Mouse (Mus musculus) intestine, embryonic 16.5 days (tissue): ENCODE results near the gene Mtcp1. TPM values are rescaled to one million over a fixed set of nuclear protein-coding genes. Genes with fewer than 3 reads are reported as not detected.
A peak's percentile ranks its signal among the peaks of the same experiment; 100 is the strongest.

Experiments used
- ATAC-seq: fragments of 200-750 bp; cut with Nextera tagmentation; 2 replicates; pipeline ENCODE4 v1.8.0; 2017; ENCODE audit warnings: moderate TSS enrichment, moderate library complexity
- H3K27ac ChIP-seq: fragments of 300-500 bp; sonication (generic); 2 replicates; pipeline ENCODE4 v1.5.1; 2014; ENCODE audit warnings: mild to moderate bottlenecking, low read length
- H3K27me3 ChIP-seq: fragments of 300-500 bp; sonication (generic); replicated peaks from 2 replicates; pipeline ENCODE4 v1.6.1; 2014; ENCODE audit warnings: low read length, control low read depth, mixed read lengths; ENCODE audit not compliant: control insufficient read depth, insufficient read depth
- H3K36me3 ChIP-seq: fragments of 300-500 bp; sonication (generic); 2 replicates; pipeline ENCODE4 v1.6.1; 2014; ENCODE audit warnings: low read length, control low read depth; ENCODE audit not compliant: control insufficient read depth, insufficient read depth
- H3K4me1 ChIP-seq: fragments of 300-500 bp; sonication (generic); 2 replicates; pipeline ENCODE4 v1.6.1; 2014; ENCODE audit warnings: low read length, control low read depth, mixed read lengths; ENCODE audit not compliant: control insufficient read depth, insufficient read depth
- H3K4me2 ChIP-seq: fragments of 300-500 bp; sonication (generic); 2 replicates; pipeline ENCODE4 v1.6.1; 2014; ENCODE audit warnings: low read depth, low read length, control low read depth
- H3K4me3 ChIP-seq: fragments of 300-500 bp; sonication (generic); 2 replicates; pipeline ENCODE4 v1.5.1; 2014; ENCODE audit warnings: mild to moderate bottlenecking, low read length
- H3K9ac ChIP-seq: fragments of 300-500 bp; sonication (generic); 2 replicates; pipeline ENCODE4 v1.6.1; 2014; ENCODE audit warnings: low read depth, low read length
- H3K9me3 ChIP-seq: fragments of 300-500 bp; sonication (generic); 2 replicates; pipeline ENCODE4 v1.6.1; 2016; ENCODE audit warnings: low read length, control low read depth; ENCODE audit not compliant: control insufficient read depth
- WGBS: fragments of 180-500 bp; shearing (Covaris S2); extraction: QIAGEN DNeasy Blood & Tissue Kit; methylation state at CpG from one replicate; pipeline ENCODE4 v1.1.7; 2014; 5-methylcytosine and 5-hydroxymethylcytosine counted together
- polyA plus RNA-seq: library from polyadenylated mRNA; unstranded; fragments of >200 nt; fragmentation: Nextera tagmentation; extraction: Ambion mirVana; gene quantifications from 2 replicates; pipeline ENCODE4 v1.2.1, GENCODE M21; 2015

The Mtcp1 gene
- polyA plus RNA-seq, 1 experiment from 2014 or later, result 7.7 TPM

- Histone ChIP-seq H3K27me3 (no peaks in the 10 kb centered on the region), H3K9me3 (no peaks in the 10 kb centered on the region), H3K27ac (no peak overlapping the region), H3K4me2 (no peak overlapping the region), H3K9ac (no peak overlapping the region), H3K4me3 (no peak overlapping the region), H3K4me1 (no peaks in the 10 kb centered on the region), H3K36me3 (no peaks in the 10 kb centered on the region)
- no peak for ATAC-seq
Measured at GRCm38 (mm10) chrX:75376815-75377214, 39.6 kb downstream of the Mtcp1 start.

GRCm38 (mm10) chrX:75372666-75373425 lies 43.5 kb downstream of the Mtcp1 start:
- 55% methylated on average over 2 of the region's 2 CpGs for WGBS
- no peaks in the 10 kb centered on the region for H3K36me3 ChIP-seq
- H3K27ac ChIP-seq, result no peak overlapping the region; the same call in 1 of the 2 replicates
- H3K27me3 ChIP-seq, result no peaks in the 10 kb centered on the region
- no peak overlapping the region for H3K4me2 ChIP-seq
- no peaks in the 10 kb centered on the region for H3K9me3 ChIP-seq
- H3K4me3 ChIP-seq, result no peak overlapping the region
- no peak for ATAC-seq
- no peaks in the 10 kb centered on the region for H3K4me1 ChIP-seq
- no peak overlapping the region for H3K9ac ChIP-seq

GRCm38 (mm10) chrX:75370197-75370596 lies 46.2 kb downstream of the Mtcp1 start:
- no peaks in the 10 kb centered on the region for H3K4me1 ChIP-seq
- H3K4me2 ChIP-seq, result no peak overlapping the region
- peak; percentile 42; the same call in 1 of the 2 replicates for ATAC-seq

More at GRCm38 (mm10) chrX:75370197-75370596, 46.2 kb downstream of the Mtcp1 start:
- no peak overlapping the region for H3K9ac ChIP-seq
- no peaks in the 10 kb centered on the region for H3K36me3 ChIP-seq
- no peak overlapping the region for H3K27ac ChIP-seq
- no peaks in the 10 kb centered on the region for H3K9me3 ChIP-seq
- no peaks in the 10 kb centered on the region for H3K27me3 ChIP-seq
- H3K4me3 ChIP-seq, result no peak overlapping the region

Other genes with a start within 250 kb of the Mtcp1 start
- gene Fundc2, start 34.2 kb downstream of the Mtcp1 start, polyA plus RNA-seq, result 54.7 and 55.7 TPM in 2 replicates
- 1.1 TPM in 2 replicates for gene F8, start 34.0 kb downstream of the Mtcp1 start, polyA plus RNA-seq
- gene Cmc4, start within 50 bp of the Mtcp1 start, polyA plus RNA-seq, result 16.2 and 19.7 TPM in 2 replicates
- gene Brcc3, start within 50 bp of the Mtcp1 start, polyA plus RNA-seq, result 59.5 and 64.8 TPM in 2 replicates
- gene Vbp1, start 97.7 kb upstream of the Mtcp1 start, polyA plus RNA-seq, result 125 and 127 TPM in 2 replicates
- gene Rab39b, start 161.6 kb upstream of the Mtcp1 start, polyA plus RNA-seq, result 1.7 TPM in 2 replicates